Mouse (Mus musculus): Measurements from ENCODE around the gene Emc7. TPM values are rescaled to one million over a fixed set of nuclear protein-coding genes. Genes with fewer than 3 reads are reported as not detected.
"Not testable (repeated sequence)": the region's sequence is repeated elsewhere in the genome, so short reads cannot be mapped to it uniquely, and the experiment has no call there.

The Emc7 gene
- 17.5 and 19.4 TPM in 2 replicates for polyA plus RNA-seq (2014; fragmentation: Nextera tagmentation; extraction: Ambion mirVana)

DNA sequence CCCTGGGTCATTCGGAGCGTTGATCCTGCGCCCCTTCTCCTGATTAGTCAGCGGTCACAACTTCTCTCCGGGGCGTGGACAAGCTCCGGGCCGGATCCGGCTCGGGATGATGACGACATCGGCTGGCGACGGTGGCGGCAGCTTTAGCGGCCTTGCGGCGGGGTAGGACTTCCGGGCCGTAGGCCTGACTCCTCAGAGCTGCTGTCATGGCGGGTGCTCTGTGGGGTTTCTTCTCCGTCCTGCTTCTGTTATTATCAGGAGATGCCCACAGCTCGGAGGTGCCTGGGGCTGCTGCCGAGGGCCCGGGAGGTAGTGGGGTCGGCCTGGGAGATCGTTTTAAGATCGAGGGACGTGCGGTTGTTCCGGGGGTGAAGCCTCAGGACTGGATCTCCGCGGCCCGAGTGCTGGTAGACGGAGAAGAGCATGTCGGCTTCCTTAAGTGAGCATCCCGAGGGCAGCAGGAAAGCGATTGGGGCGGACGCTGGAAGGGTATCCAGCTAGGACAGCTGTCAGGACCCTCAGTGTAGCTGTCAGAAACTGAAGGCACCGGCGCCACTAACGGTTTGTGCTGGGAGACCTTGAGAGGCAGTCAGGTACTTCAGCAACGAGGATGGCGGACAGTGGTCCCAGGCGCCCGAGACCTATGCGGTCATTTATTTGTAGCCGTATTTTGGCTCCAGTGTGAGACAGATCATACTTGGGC lies at the start of gene Emc7:
Gene Emc7, plus strand, starts transcription at position 136 of the 703 bp plus-strand sequence.
- peak within 1 kb of the TSS; percentile 87 for H3K4me3 ChIP-seq (ENCODE audit: low read depth, low read length)
- ATAC-seq (ENCODE audit: insufficient number of reproducible peaks, insufficient read depth, low FRiP score, low read depth) = peak; percentile 98
- WGBS = under 1% methylated on average over 49 of the region's 49 CpGs
- H3K4me1 ChIP-seq (ENCODE audit: control insufficient read depth, insufficient read depth, low read length) = 0 out of 2 replicates have a peak, but pooled peaks cover 2% of the 10 kb centered on the region
- peak within 1 kb of the TSS; percentile 70 for H3K4me2 ChIP-seq (replicated peaks; ENCODE audit: low read depth, low read length)
- H3K9ac ChIP-seq (replicated peaks; ENCODE audit: low read depth, low read length) = peak within 1 kb of the TSS; percentile 57
- H3K9me3 ChIP-seq (ENCODE audit: control insufficient read depth, low read depth, low read length) = no peaks in the 10 kb centered on the region
- peaks cover 2% of the 10 kb centered on the region; the same call in 1 of the 2 replicates for H3K36me3 ChIP-seq (ENCODE audit: control insufficient read depth, insufficient read depth, low read length)
- H3K27ac ChIP-seq (ENCODE audit: low read length) = peak within 1 kb of the TSS; percentile 53; the same call in 1 of the 2 replicates
- no peaks in the 10 kb centered on the region for H3K27me3 ChIP-seq (ENCODE audit: control insufficient read depth, insufficient read depth, low read length)

GRCm38 (mm10) chr2:112407030-112407429 lies 47.8 kb upstream of the Emc7 start:
- no peak for ATAC-seq (ENCODE audit: insufficient number of reproducible peaks, insufficient read depth, low FRiP score, low read depth)
- H3K9me3 ChIP-seq (ENCODE audit: control insufficient read depth, low read depth, low read length) = no peaks in the 10 kb centered on the region
- 78% methylated on average over 3 of the region's 3 CpGs for WGBS

GRCm38 (mm10) chr2:112425308-112425707 lies 29.5 kb upstream of the Emc7 start:
- H3K4me3 ChIP-seq (ENCODE audit: low read depth, low read length) = no peak overlapping the region
- no peaks in the 10 kb centered on the region for H3K36me3 ChIP-seq (ENCODE audit: control insufficient read depth, insufficient read depth, low read length)
- no peak for ATAC-seq (ENCODE audit: insufficient number of reproducible peaks, insufficient read depth, low FRiP score, low read depth)
- no peaks in the 10 kb centered on the region for H3K27me3 ChIP-seq (ENCODE audit: control insufficient read depth, insufficient read depth, low read length)
- no peak overlapping the region for H3K9ac ChIP-seq (replicated peaks; ENCODE audit: low read depth, low read length)
- 67% methylated on average over 3 of the region's 3 CpGs for WGBS
- H3K27ac ChIP-seq (ENCODE audit: low read length) = no peak overlapping the region
- H3K4me2 ChIP-seq (replicated peaks; ENCODE audit: low read depth, low read length) = no peak overlapping the region
- no peaks in the 10 kb centered on the region for H3K9me3 ChIP-seq (ENCODE audit: control insufficient read depth, low read depth, low read length)
- H3K4me1 ChIP-seq (ENCODE audit: control insufficient read depth, insufficient read depth, low read length) = no peaks in the 10 kb centered on the region

More at GRCm38 (mm10) chr2:112407030-112407429, 47.8 kb upstream of the Emc7 start:
- no peak overlapping the region for H3K9ac ChIP-seq (replicated peaks; ENCODE audit: low read depth, low read length)
- no peak overlapping the region for H3K4me3 ChIP-seq (ENCODE audit: low read depth, low read length)
- no peaks in the 10 kb centered on the region for H3K4me1 ChIP-seq (ENCODE audit: control insufficient read depth, insufficient read depth, low read length)
- H3K27me3 ChIP-seq (ENCODE audit: control insufficient read depth, insufficient read depth, low read length) = no peaks in the 10 kb centered on the region
- no peak overlapping the region for H3K4me2 ChIP-seq (replicated peaks; ENCODE audit: low read depth, low read length)
- peaks cover 25% of the 10 kb centered on the region for H3K36me3 ChIP-seq (ENCODE audit: control insufficient read depth, insufficient read depth, low read length)
- H3K27ac ChIP-seq (ENCODE audit: low read length) = no peak overlapping the region

DNA sequence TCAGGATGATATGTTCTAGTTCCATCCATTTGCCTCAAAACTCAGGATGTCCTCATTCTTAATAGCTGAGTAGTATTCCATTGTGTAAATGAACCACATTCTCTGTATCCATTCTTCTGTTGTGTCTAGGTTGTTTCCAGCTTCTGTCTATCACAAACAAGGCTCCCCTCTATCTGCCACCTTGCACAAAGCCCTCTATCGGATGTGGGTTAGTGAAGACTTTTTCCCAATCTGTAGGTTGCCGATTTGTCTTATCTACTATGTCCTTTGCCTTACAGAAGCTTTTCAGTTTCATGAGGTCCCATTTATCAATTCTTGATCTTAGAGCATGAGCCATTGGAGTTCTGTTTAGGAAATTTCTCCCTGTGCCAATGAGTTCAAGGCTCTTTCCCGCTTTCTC lies 26.3 kb upstream of the Emc7 start:
- WGBS = 87% methylated on average over 3 of the region's 3 CpGs
- H3K9me3 ChIP-seq (ENCODE audit: control insufficient read depth, low read depth, low read length); H3K4me3 ChIP-seq (ENCODE audit: low read depth, low read length); ATAC-seq (ENCODE audit: insufficient number of reproducible peaks, insufficient read depth, low FRiP score, low read depth); H3K27ac ChIP-seq (ENCODE audit: low read length); H3K9ac ChIP-seq (replicated peaks; ENCODE audit: low read depth, low read length); H3K4me1 ChIP-seq (ENCODE audit: control insufficient read depth, insufficient read depth, low read length); H3K36me3 ChIP-seq (ENCODE audit: control insufficient read depth, insufficient read depth, low read length); H3K27me3 ChIP-seq (ENCODE audit: control insufficient read depth, insufficient read depth, low read length); H3K4me2 ChIP-seq (replicated peaks; ENCODE audit: low read depth, low read length): not testable (repeated sequence)

DNA sequence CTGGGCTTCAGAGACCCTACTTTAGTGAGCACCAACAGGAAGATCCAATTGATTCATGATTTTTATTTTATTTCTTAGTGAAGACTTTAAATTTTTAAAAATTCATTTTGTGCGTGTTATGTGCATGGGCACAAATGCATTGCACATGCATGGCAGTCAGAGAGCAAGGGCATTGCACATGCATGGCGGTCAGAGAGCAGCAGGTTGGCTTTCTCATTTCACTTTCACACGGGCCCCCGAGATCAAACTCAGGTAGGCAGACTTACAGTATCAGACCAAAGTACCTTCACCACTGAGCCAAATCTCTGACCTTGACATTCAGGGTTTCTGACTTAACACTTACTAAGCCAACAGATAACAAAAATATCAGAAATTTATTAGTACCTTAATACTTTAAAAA lies 25.1 kb upstream of the Emc7 start:
- Histone ChIP-seq H3K4me2 (replicated peaks; ENCODE audit: low read depth, low read length) (no peak overlapping the region), H3K4me1 (ENCODE audit: control insufficient read depth, insufficient read depth, low read length) (no peaks in the 10 kb centered on the region), H3K36me3 (ENCODE audit: control insufficient read depth, insufficient read depth, low read length) (no peaks in the 10 kb centered on the region), H3K27me3 (ENCODE audit: control insufficient read depth, insufficient read depth, low read length) (no peaks in the 10 kb centered on the region), H3K9ac (replicated peaks; ENCODE audit: low read depth, low read length) (no peak overlapping the region), H3K9me3 (ENCODE audit: control insufficient read depth, low read depth, low read length) (no peaks in the 10 kb centered on the region), H3K4me3 (ENCODE audit: low read depth, low read length) (no peak overlapping the region), H3K27ac (ENCODE audit: low read length) (no peak overlapping the region)
- no peak for ATAC-seq (ENCODE audit: insufficient number of reproducible peaks, insufficient read depth, low FRiP score, low read depth)
- 83% methylated on average over 4 of the region's 4 CpGs for whole genome bisulfite sequencing

DNA sequence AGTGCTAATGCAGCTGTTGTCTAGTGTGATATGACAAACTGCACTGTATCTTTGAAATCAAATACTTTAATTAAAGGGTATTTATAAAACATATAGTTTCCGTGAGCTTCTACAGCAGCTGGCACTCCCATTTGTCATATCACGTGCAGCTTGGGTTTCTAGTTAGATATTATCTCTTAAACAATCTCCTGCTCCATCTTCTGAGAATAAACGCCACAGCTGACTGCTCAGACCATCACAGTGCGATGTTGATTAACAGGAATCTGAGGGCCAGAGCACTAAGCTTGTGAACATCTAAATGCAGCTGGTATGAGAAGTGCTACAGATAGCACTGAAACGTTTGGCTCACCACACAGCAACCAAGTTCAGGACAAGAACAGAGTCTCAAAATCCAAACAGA lies 24.4 kb upstream of the Emc7 start:
- ATAC-seq (ENCODE audit: insufficient number of reproducible peaks, insufficient read depth, low FRiP score, low read depth) = no peak
- H3K9me3 ChIP-seq (ENCODE audit: control insufficient read depth, low read depth, low read length) = no peaks in the 10 kb centered on the region
- H3K4me1 ChIP-seq (ENCODE audit: control insufficient read depth, insufficient read depth, low read length) = no peaks in the 10 kb centered on the region
- H3K9ac ChIP-seq (replicated peaks; ENCODE audit: low read depth, low read length) = no peak overlapping the region
- no peak overlapping the region for H3K27ac ChIP-seq (ENCODE audit: low read length)
- H3K27me3 ChIP-seq (ENCODE audit: control insufficient read depth, insufficient read depth, low read length) = no peaks in the 10 kb centered on the region
- H3K36me3 ChIP-seq (ENCODE audit: control insufficient read depth, insufficient read depth, low read length) = no peaks in the 10 kb centered on the region
- WGBS = 35% methylated on average over 5 of the region's 5 CpGs
- H3K4me3 ChIP-seq (ENCODE audit: low read depth, low read length) = no peak overlapping the region
- no peak overlapping the region for H3K4me2 ChIP-seq (replicated peaks; ENCODE audit: low read depth, low read length)

GRCm38 (mm10) chr2:112432523-112432922 lies 22.3 kb upstream of the Emc7 start:
- no peaks in the 10 kb centered on the region for H3K9me3 ChIP-seq (ENCODE audit: control insufficient read depth, low read depth, low read length)
- 90% methylated on average over 2 of the region's 2 CpGs for WGBS

DNA sequence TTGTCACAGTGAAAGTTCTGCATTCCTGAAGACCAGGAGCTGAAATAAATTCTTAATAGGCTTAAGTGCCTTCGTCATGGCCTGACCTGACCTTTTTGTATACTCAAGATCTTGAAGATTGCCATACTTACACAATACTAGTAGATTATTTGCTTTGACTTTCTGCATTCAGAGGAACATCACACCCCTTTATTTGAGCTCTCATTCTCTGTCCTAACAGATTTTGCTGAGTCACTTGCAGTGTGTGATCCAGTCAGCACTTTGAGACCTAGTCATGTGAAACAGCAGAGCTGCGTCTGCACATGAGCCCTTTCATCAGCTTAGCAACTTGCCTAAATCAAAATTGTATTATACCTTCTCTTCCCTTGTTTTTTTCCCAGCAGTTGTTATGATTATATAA lies 21.4 kb upstream of the Emc7 start:
- no peaks in the 10 kb centered on the region for H3K36me3 ChIP-seq (ENCODE audit: control insufficient read depth, insufficient read depth, low read length)
- WGBS = 52% methylated on average over 2 of the region's 2 CpGs
- no peak overlapping the region for H3K4me3 ChIP-seq (ENCODE audit: low read depth, low read length)
- no peaks in the 10 kb centered on the region for H3K9me3 ChIP-seq (ENCODE audit: control insufficient read depth, low read depth, low read length)
- no peak overlapping the region for H3K27ac ChIP-seq (ENCODE audit: low read length)
- H3K9ac ChIP-seq (replicated peaks; ENCODE audit: low read depth, low read length) = no peak overlapping the region
- ATAC-seq (ENCODE audit: insufficient number of reproducible peaks, insufficient read depth, low FRiP score, low read depth) = no peak
- no peak overlapping the region for H3K4me2 ChIP-seq (replicated peaks; ENCODE audit: low read depth, low read length)
- no peaks in the 10 kb centered on the region for H3K4me1 ChIP-seq (ENCODE audit: control insufficient read depth, insufficient read depth, low read length)
- no peaks in the 10 kb centered on the region for H3K27me3 ChIP-seq (ENCODE audit: control insufficient read depth, insufficient read depth, low read length)

More at GRCm38 (mm10) chr2:112432523-112432922, 22.3 kb upstream of the Emc7 start:
- ATAC-seq (ENCODE audit: insufficient number of reproducible peaks, insufficient read depth, low FRiP score, low read depth) = no peak
- no peak overlapping the region for H3K4me3 ChIP-seq (ENCODE audit: low read depth, low read length)
- no peak overlapping the region for H3K27ac ChIP-seq (ENCODE audit: low read length)
- H3K4me1 ChIP-seq (ENCODE audit: control insufficient read depth, insufficient read depth, low read length) = no peaks in the 10 kb centered on the region
- H3K4me2 ChIP-seq (replicated peaks; ENCODE audit: low read depth, low read length) = no peak overlapping the region
- H3K9ac ChIP-seq (replicated peaks; ENCODE audit: low read depth, low read length) = no peak overlapping the region
- H3K27me3 ChIP-seq (ENCODE audit: control insufficient read depth, insufficient read depth, low read length) = no peaks in the 10 kb centered on the region
- no peaks in the 10 kb centered on the region for H3K36me3 ChIP-seq (ENCODE audit: control insufficient read depth, insufficient read depth, low read length)

GRCm38 (mm10) chr2:112436292-112436691 lies 18.5 kb upstream of the Emc7 start:
- no peak overlapping the region for H3K27ac ChIP-seq (ENCODE audit: low read length)
- H3K9ac ChIP-seq (replicated peaks; ENCODE audit: low read depth, low read length) = no peak overlapping the region

More at GRCm38 (mm10) chr2:112436292-112436691, 18.5 kb upstream of the Emc7 start:
- no peak for ATAC-seq (ENCODE audit: insufficient number of reproducible peaks, insufficient read depth, low FRiP score, low read depth)
- no peak overlapping the region for H3K4me2 ChIP-seq (replicated peaks; ENCODE audit: low read depth, low read length)
- H3K36me3 ChIP-seq (ENCODE audit: control insufficient read depth, insufficient read depth, low read length) = no peaks in the 10 kb centered on the region
- H3K27me3 ChIP-seq (ENCODE audit: control insufficient read depth, insufficient read depth, low read length) = no peaks in the 10 kb centered on the region
- no peaks in the 10 kb centered on the region for H3K4me1 ChIP-seq (ENCODE audit: control insufficient read depth, insufficient read depth, low read length)
- H3K9me3 ChIP-seq (ENCODE audit: control insufficient read depth, low read depth, low read length) = no peaks in the 10 kb centered on the region
- H3K4me3 ChIP-seq (ENCODE audit: low read depth, low read length) = no peak overlapping the region
- 69% methylated on average over 4 of the region's 4 CpGs for WGBS
